Mouse (Mus musculus): ENCODE data around the gene Cmtm8. TPM values are rescaled to one million over a fixed set of nuclear protein-coding genes. Genes with fewer than 3 reads are reported as not detected.
A peak's percentile ranks its signal among the peaks of the same experiment; 100 is the strongest.

Cmtm8 gene
- polyA plus RNA-seq, 1 experiment from 2014 or later = 81.5 TPM

GRCm38 (mm10) chr9:114842269-114842668, 1.7 kb downstream of the Cmtm8 start:
- H3K4me3 ChIP-seq (ENCODE audit: low read depth, low read length) = peak overlapping the region; percentile 70

GRCm38 (mm10) chr9:114838870-114839269, 5.1 kb downstream of the Cmtm8 start:
- Histone ChIP-seq H3K27me3 (ENCODE audit: insufficient read depth, low read length) (peaks cover 6% of the 10 kb centered on the region; the same call in 1 of the 2 replicates), H3K9me3 (ENCODE audit: low read depth, low read length) (no peaks in the 10 kb centered on the region), H3K27ac (ENCODE audit: low read depth) (no peak overlapping the region), H3K36me3 (ENCODE audit: insufficient read depth) (no peaks in the 10 kb centered on the region), H3K4me3 (ENCODE audit: low read depth, low read length) (no peak overlapping the region), H3K4me2 (no peak overlapping the region), H3K4me1 (ENCODE audit: insufficient read depth) (no peaks in the 10 kb centered on the region; the same call in 1 of the 2 replicates), H3K9ac (no peak overlapping the region)
- TF ChIP-seq CTCF (IDR thresholded peaks at IDR 0.05; ENCODE audit: low read depth) = no peak
- DNase-seq (no peak), ATAC-seq (ENCODE audit: insufficient read depth) (no peak)
- 62% methylated on average over 5 of the region's 5 CpGs for WGBS

More at GRCm38 (mm10) chr9:114842269-114842668, 1.7 kb downstream of the Cmtm8 start:
- DNase-seq (peak; percentile 63), ATAC-seq (ENCODE audit: insufficient read depth) (peak; percentile 55)
- Histone ChIP-seq H3K27me3 (ENCODE audit: insufficient read depth, low read length) (peaks cover 11% of the 10 kb centered on the region), H3K9me3 (ENCODE audit: low read depth, low read length) (no peaks in the 10 kb centered on the region), H3K27ac (ENCODE audit: low read depth) (peak overlapping the region; percentile 84), H3K4me1 (ENCODE audit: insufficient read depth) (no peaks in the 10 kb centered on the region; the same call in 1 of the 2 replicates), H3K4me2 (peak overlapping the region; percentile 97), H3K9ac (peak overlapping the region; percentile 66; the same call in 1 of the 2 replicates), H3K36me3 (ENCODE audit: insufficient read depth) (no peaks in the 10 kb centered on the region)
- no peak for TF ChIP-seq CTCF (IDR thresholded peaks at IDR 0.05; ENCODE audit: low read depth)
- 65% methylated on average over 7 of the region's 7 CpGs for WGBS

- no peaks in the 10 kb centered on the region for H3K36me3 ChIP-seq (ENCODE audit: insufficient read depth)
- no peaks in the 10 kb centered on the region for H3K9me3 ChIP-seq (ENCODE audit: low read depth, low read length)
- no peak overlapping the region for H3K4me3 ChIP-seq (ENCODE audit: low read depth, low read length)
- H3K9ac ChIP-seq = no peak overlapping the region
- no peak overlapping the region for H3K27ac ChIP-seq (ENCODE audit: low read depth)
- H3K27me3 ChIP-seq (ENCODE audit: insufficient read depth, low read length) = no peaks in the 10 kb centered on the region
- no peak overlapping the region for H3K4me2 ChIP-seq
- no peak for TF ChIP-seq CTCF (IDR thresholded peaks at IDR 0.05; ENCODE audit: low read depth)
- DNase-seq (no peak), ATAC-seq (ENCODE audit: insufficient read depth) (no peak)
- 23% methylated on average over 6 of the region's 6 CpGs for WGBS
- no peaks in the 10 kb centered on the region for H3K4me1 ChIP-seq (ENCODE audit: insufficient read depth)
Observed at GRCm38 (mm10) chr9:114831527-114831926, 12.4 kb downstream of the Cmtm8 start.

GRCm38 (mm10) chr9:114830351-114830750, 13.6 kb downstream of the Cmtm8 start:
- 38% methylated on average over 7 of the region's 7 CpGs for WGBS
- Histone ChIP-seq H3K9me3 (ENCODE audit: low read depth, low read length) (no peaks in the 10 kb centered on the region), H3K36me3 (ENCODE audit: insufficient read depth) (no peaks in the 10 kb centered on the region), H3K27me3 (ENCODE audit: insufficient read depth, low read length) (no peaks in the 10 kb centered on the region), H3K4me1 (ENCODE audit: insufficient read depth) (no peaks in the 10 kb centered on the region), H3K9ac (no peak overlapping the region), H3K27ac (ENCODE audit: low read depth) (no peak overlapping the region), H3K4me3 (ENCODE audit: low read depth, low read length) (no peak overlapping the region), H3K4me2 (no peak overlapping the region)
- ATAC-seq (ENCODE audit: insufficient read depth) (no peak), DNase-seq (no peak)
- TF ChIP-seq CTCF (IDR thresholded peaks at IDR 0.05; ENCODE audit: low read depth) = no peak

- no peak overlapping the region for H3K27ac ChIP-seq (ENCODE audit: low read depth)
- H3K9ac ChIP-seq = no peak overlapping the region
- WGBS = 90% methylated on average over 8 of the region's 8 CpGs
- H3K27me3 ChIP-seq (ENCODE audit: insufficient read depth, low read length) = no peaks in the 10 kb centered on the region
- no peak for DNase-seq
- ATAC-seq (ENCODE audit: insufficient read depth) = no peak
- no peak overlapping the region for H3K4me2 ChIP-seq
- H3K9me3 ChIP-seq (ENCODE audit: low read depth, low read length) = no peaks in the 10 kb centered on the region
- H3K4me3 ChIP-seq (ENCODE audit: low read depth, low read length) = no peak overlapping the region
- no peak for TF ChIP-seq CTCF (IDR thresholded peaks at IDR 0.05; ENCODE audit: low read depth)
- no peaks in the 10 kb centered on the region for H3K4me1 ChIP-seq (ENCODE audit: insufficient read depth)
- H3K36me3 ChIP-seq (ENCODE audit: insufficient read depth) = no peaks in the 10 kb centered on the region
Observed at GRCm38 (mm10) chr9:114829669-114830068, 14.3 kb downstream of the Cmtm8 start.

GRCm38 (mm10) chr9:114828377-114828776, 15.6 kb downstream of the Cmtm8 start:
- Histone ChIP-seq H3K27ac (ENCODE audit: low read depth) (no peak overlapping the region), H3K9ac (no peak overlapping the region), H3K36me3 (ENCODE audit: insufficient read depth) (no peaks in the 10 kb centered on the region), H3K4me2 (no peak overlapping the region), H3K4me1 (ENCODE audit: insufficient read depth) (no peaks in the 10 kb centered on the region), H3K9me3 (ENCODE audit: low read depth, low read length) (no peaks in the 10 kb centered on the region), H3K4me3 (ENCODE audit: low read depth, low read length) (no peak overlapping the region), H3K27me3 (ENCODE audit: insufficient read depth, low read length) (no peaks in the 10 kb centered on the region)
- DNase-seq (no peak), ATAC-seq (ENCODE audit: insufficient read depth) (no peak)
- WGBS = 94% methylated on average over 6 of the region's 6 CpGs
- TF ChIP-seq CTCF (IDR thresholded peaks at IDR 0.05; ENCODE audit: low read depth) = peak; percentile 46

- Histone ChIP-seq H3K9ac (no peak overlapping the region), H3K9me3 (ENCODE audit: low read depth, low read length) (no peaks in the 10 kb centered on the region), H3K4me2 (no peak overlapping the region), H3K36me3 (ENCODE audit: insufficient read depth) (0 out of 2 replicates have a peak, but pooled peaks cover 2% of the 10 kb centered on the region), H3K27me3 (ENCODE audit: insufficient read depth, low read length) (no peaks in the 10 kb centered on the region), H3K4me3 (ENCODE audit: low read depth, low read length) (no peak overlapping the region), H3K4me1 (ENCODE audit: insufficient read depth) (no peaks in the 10 kb centered on the region), H3K27ac (ENCODE audit: low read depth) (no peak overlapping the region)
- DNase-seq (no peak), ATAC-seq (ENCODE audit: insufficient read depth) (no peak)
- no peak for TF ChIP-seq CTCF (IDR thresholded peaks at IDR 0.05; ENCODE audit: low read depth)
- 35% methylated on average over 1 of the region's 1 CpGs for WGBS
Observed at GRCm38 (mm10) chr9:114827242-114827852, 16.6 kb downstream of the Cmtm8 start.

All from lung, embryonic 14.5 days (tissue).